Mouse (Mus musculus) neural tube, embryonic 15.5 days (tissue): ENCODE data around the gene Psmb3. TPM values are rescaled to one million over a fixed set of nuclear protein-coding genes. Genes with fewer than 3 reads are reported as not detected.

ENCODE experiments used
- ATAC-seq: fragments of 200-750 bp; cut with Nextera tagmentation; 2 replicates; pipeline ENCODE4 v1.8.0; 2017; ENCODE audit warnings: mild to moderate bottlenecking, moderate TSS enrichment, moderate library complexity; ENCODE audit not compliant: low FRiP score
- H3K27ac ChIP-seq: fragments of 300-500 bp; sonication (generic); replicated peaks from 2 replicates; pipeline ENCODE4 v1.5.1; 2015; ENCODE audit warnings: mild to moderate bottlenecking, inconsistent platforms
- H3K27me3 ChIP-seq: fragments of 300-500 bp; sonication (generic); replicated peaks from 2 replicates; pipeline ENCODE4 v1.6.1; 2015; ENCODE audit warnings: inconsistent platforms
- H3K36me3 ChIP-seq: fragments of 300-500 bp; sonication (generic); 2 replicates; pipeline ENCODE4 v1.6.1; 2015; ENCODE audit warnings: inconsistent platforms
- H3K4me1 ChIP-seq: fragments of 300-500 bp; sonication (generic); 2 replicates; pipeline ENCODE4 v1.6.1; 2015; ENCODE audit warnings: inconsistent platforms
- H3K4me2 ChIP-seq: fragments of 300-500 bp; sonication (generic); 2 replicates; pipeline ENCODE4 v1.6.1; 2015; ENCODE audit warnings: inconsistent platforms, mild to moderate bottlenecking, moderate library complexity
- H3K4me3 ChIP-seq: fragments of 300-500 bp; sonication (generic); replicated peaks from 2 replicates; pipeline ENCODE4 v1.5.1; 2015; ENCODE audit warnings: mild to moderate bottlenecking, inconsistent platforms
- H3K9ac ChIP-seq: fragments of 300-500 bp; sonication (generic); replicated peaks from 2 replicates; pipeline ENCODE4 v1.6.1; 2015; ENCODE audit warnings: mild to moderate bottlenecking, inconsistent platforms
- H3K9me3 ChIP-seq: fragments of 300-500 bp; sonication (generic); replicated peaks from 2 replicates; pipeline ENCODE4 v1.6.1; 2016; ENCODE audit warnings: inconsistent platforms
- WGBS: fragments of 180-500 bp; shearing (Covaris S2); methylation state at CpG from one replicate; pipeline ENCODE4 v1.1.7; 2015; ENCODE audit warnings: mixed read lengths; 5-methylcytosine and 5-hydroxymethylcytosine counted together
- polyA plus RNA-seq: library from polyadenylated mRNA; unstranded; fragments of >200 nt; fragmentation: Nextera tagmentation; extraction: Ambion mirVana; gene quantifications from 2 replicates; pipeline ENCODE4 v1.2.1, GENCODE M21; 2015

Gene Psmb3
- polyA plus RNA-seq, 1 experiment from 2014 or later, result 459 TPM

- Histone ChIP-seq H3K9ac (no peak overlapping the region), H3K27me3 (no peaks in the 10 kb centered on the region), H3K36me3 (peaks cover 74% of the 10 kb centered on the region), H3K27ac (no peak overlapping the region), H3K4me2 (no peak overlapping the region), H3K9me3 (no peaks in the 10 kb centered on the region), H3K4me1 (peaks cover 19% of the 10 kb centered on the region), H3K4me3 (no peak overlapping the region)
- WGBS, result 48% methylated on average over 6 of the region's 6 CpGs
- no peak for ATAC-seq
Observed at GRCm38 (mm10) chr11:97669829-97670228, 33.4 kb upstream of the Psmb3 start.

GRCm38 (mm10) chr11:97670234-97671176 is 32.7 kb upstream of the Psmb3 start:
- H3K36me3 ChIP-seq, result peaks cover 81% of the 10 kb centered on the region
- WGBS, result 79% methylated on average over 13 of the region's 13 CpGs

GRCm38 (mm10) chr11:97671177-97671527 is 32.0 kb upstream of the Psmb3 start:
- ATAC-seq, result no peak
- no peak overlapping the region for H3K4me2 ChIP-seq
- peaks cover 76% of the 10 kb centered on the region for H3K36me3 ChIP-seq
- H3K27ac ChIP-seq, result no peak overlapping the region
- WGBS, result 55% methylated on average over 2 of the region's 2 CpGs
- H3K4me3 ChIP-seq, result no peak overlapping the region
- H3K27me3 ChIP-seq, result no peaks in the 10 kb centered on the region
- peaks cover 11% of the 10 kb centered on the region for H3K4me1 ChIP-seq
- no peak overlapping the region for H3K9ac ChIP-seq
- no peaks in the 10 kb centered on the region for H3K9me3 ChIP-seq

More at GRCm38 (mm10) chr11:97670234-97671176, 32.7 kb upstream of the Psmb3 start:
- no peak for ATAC-seq
- Histone ChIP-seq H3K9ac (no peak overlapping the region), H3K9me3 (no peaks in the 10 kb centered on the region), H3K4me2 (no peak overlapping the region), H3K27ac (no peak overlapping the region), H3K4me1 (peaks cover 12% of the 10 kb centered on the region), H3K4me3 (no peak overlapping the region), H3K27me3 (no peaks in the 10 kb centered on the region)

GRCm38 (mm10) chr11:97673148-97673547 is 30.1 kb upstream of the Psmb3 start:
- WGBS, result 84% methylated on average over 11 of the region's 11 CpGs
- Histone ChIP-seq H3K4me2 (no peak overlapping the region), H3K4me3 (no peak overlapping the region), H3K9ac (no peak overlapping the region), H3K36me3 (peaks cover 78% of the 10 kb centered on the region), H3K9me3 (no peaks in the 10 kb centered on the region), H3K27ac (no peak overlapping the region), H3K27me3 (no peaks in the 10 kb centered on the region), H3K4me1 (peaks cover 19% of the 10 kb centered on the region)
- no peak for ATAC-seq

GRCm38 (mm10) chr11:97676050-97676754 is 27.0 kb upstream of the Psmb3 start:
- Histone ChIP-seq H3K9me3 (no peaks in the 10 kb centered on the region), H3K4me2 (no peak overlapping the region), H3K36me3 (peaks cover 72% of the 10 kb centered on the region), H3K9ac (no peak overlapping the region), H3K4me1 (peaks cover 17% of the 10 kb centered on the region), H3K27ac (no peak overlapping the region), H3K4me3 (no peak overlapping the region), H3K27me3 (no peaks in the 10 kb centered on the region)
- ATAC-seq, result no peak
- WGBS, result 86% methylated on average over 14 of the region's 15 CpGs

GRCm38 (mm10) chr11:97677381-97677780 is 25.8 kb upstream of the Psmb3 start:
- Histone ChIP-seq H3K4me3 (no peak overlapping the region), H3K4me1 (peaks cover 17% of the 10 kb centered on the region), H3K4me2 (no peak overlapping the region), H3K27ac (no peak overlapping the region), H3K9me3 (no peaks in the 10 kb centered on the region), H3K27me3 (no peaks in the 10 kb centered on the region), H3K36me3 (peaks cover 73% of the 10 kb centered on the region), H3K9ac (no peak overlapping the region)
- 25% methylated on average over 15 of the region's 15 CpGs for WGBS
- no peak for ATAC-seq

- no peaks in the 10 kb centered on the region for H3K9me3 ChIP-seq
- H3K4me3 ChIP-seq, result no peak overlapping the region
- H3K27ac ChIP-seq, result no peak overlapping the region
- no peak for ATAC-seq
- H3K4me1 ChIP-seq, result peaks cover 17% of the 10 kb centered on the region
- peaks cover 73% of the 10 kb centered on the region for H3K36me3 ChIP-seq
- no peaks in the 10 kb centered on the region for H3K27me3 ChIP-seq
- H3K9ac ChIP-seq, result no peak overlapping the region
- WGBS, result 52% methylated on average over 8 of the region's 8 CpGs
- H3K4me2 ChIP-seq, result no peak overlapping the region
Observed at GRCm38 (mm10) chr11:97677842-97678241, 25.4 kb upstream of the Psmb3 start.

GRCm38 (mm10) chr11:97678301-97678700 is 24.9 kb upstream of the Psmb3 start:
- Histone ChIP-seq H3K4me2 (no peak overlapping the region), H3K9me3 (no peaks in the 10 kb centered on the region), H3K27ac (no peak overlapping the region), H3K4me3 (no peak overlapping the region), H3K27me3 (no peaks in the 10 kb centered on the region), H3K36me3 (peaks cover 69% of the 10 kb centered on the region), H3K9ac (no peak overlapping the region), H3K4me1 (peaks cover 17% of the 10 kb centered on the region)
- 85% methylated on average over 15 of the region's 15 CpGs for WGBS
- no peak for ATAC-seq

- no peaks in the 10 kb centered on the region for H3K27me3 ChIP-seq
- peaks cover 28% of the 10 kb centered on the region for H3K4me1 ChIP-seq
- H3K36me3 ChIP-seq, result peaks cover 47% of the 10 kb centered on the region
- no peak for ATAC-seq
- H3K27ac ChIP-seq, result peak overlapping the region; percentile 41
- H3K9me3 ChIP-seq, result no peaks in the 10 kb centered on the region
- H3K4me3 ChIP-seq, result no peak overlapping the region
- 55% methylated on average over 12 of the region's 12 CpGs for WGBS
- H3K9ac ChIP-seq, result no peak overlapping the region
- H3K4me2 ChIP-seq, result no peak overlapping the region
Observed at GRCm38 (mm10) chr11:97680430-97680829, 22.8 kb upstream of the Psmb3 start.

- 84% methylated on average over 6 of the region's 6 CpGs for WGBS
- no peaks in the 10 kb centered on the region for H3K9me3 ChIP-seq
- peaks cover 37% of the 10 kb centered on the region for H3K4me1 ChIP-seq
- no peak overlapping the region for H3K4me3 ChIP-seq
- no peaks in the 10 kb centered on the region for H3K27me3 ChIP-seq
- no peak overlapping the region for H3K4me2 ChIP-seq
- H3K27ac ChIP-seq, result no peak overlapping the region
- no peak for ATAC-seq
- no peak overlapping the region for H3K9ac ChIP-seq
- H3K36me3 ChIP-seq, result peaks cover 38% of the 10 kb centered on the region
Observed at GRCm38 (mm10) chr11:97682504-97683055, 20.6 kb upstream of the Psmb3 start.

GRCm38 (mm10) chr11:97684063-97684680 is 19.0 kb upstream of the Psmb3 start:
- no peak for ATAC-seq
- H3K4me2 ChIP-seq, result no peak overlapping the region
- 80% methylated on average over 6 of the region's 6 CpGs for WGBS
- H3K36me3 ChIP-seq, result peaks cover 35% of the 10 kb centered on the region
- H3K4me3 ChIP-seq, result no peak overlapping the region
- no peak overlapping the region for H3K27ac ChIP-seq
- no peak overlapping the region for H3K9ac ChIP-seq
- no peaks in the 10 kb centered on the region for H3K27me3 ChIP-seq
- peaks cover 36% of the 10 kb centered on the region for H3K4me1 ChIP-seq
- H3K9me3 ChIP-seq, result no peaks in the 10 kb centered on the region
